Mouse (Mus musculus): ENCODE measurements around the gene Kansl2. TPM values are rescaled to one million over a fixed set of nuclear protein-coding genes. Genes with fewer than 3 reads are reported as not detected.
A peak's percentile ranks its signal among the peaks of the same experiment; 100 is the strongest.

Kansl2 gene
- 139 and 147 TPM in 2 replicates for polyA plus RNA-seq (2015; fragmentation: Nextera tagmentation; extraction: Ambion mirVana)

- Histone ChIP-seq H3K4me1 (peaks cover 13% of the 10 kb centered on the region), H3K9me3 (no peaks in the 10 kb centered on the region), H3K4me3 (peak within 1 kb of the TSS; percentile 82), H3K27me3 (no peaks in the 10 kb centered on the region), H3K9ac (peak within 1 kb of the TSS; percentile 90), H3K27ac (peak within 1 kb of the TSS; percentile 97), H3K4me2 (replicated peaks) (peak within 1 kb of the TSS; percentile 88), H3K36me3 (peaks cover 38% of the 10 kb centered on the region)
- peak; percentile 100 for ATAC-seq (ENCODE audit: low FRiP score, low read depth)
- WGBS = under 1% methylated on average over 69 of the region's 70 CpGs
Observed at GRCm38 (mm10) chr15:98533881-98534627, at the start of gene Kansl2. Gene Kansl2, minus strand, starts transcription at chr15:98534264.

- Histone ChIP-seq H3K4me3 (no peak overlapping the region), H3K9me3 (no peaks in the 10 kb centered on the region), H3K4me1 (no peaks in the 10 kb centered on the region), H3K36me3 (no peaks in the 10 kb centered on the region), H3K27ac (no peak overlapping the region), H3K9ac (peak overlapping the region; percentile 31; the same call in 1 of the 2 replicates), H3K4me2 (replicated peaks) (no peak overlapping the region), H3K27me3 (no peaks in the 10 kb centered on the region)
- 73% methylated on average over 8 of the region's 8 CpGs for WGBS
- no peak for ATAC-seq (ENCODE audit: low FRiP score, low read depth)
Observed at GRCm38 (mm10) chr15:98582996-98583395, 48.9 kb upstream of the Kansl2 start.

- Histone ChIP-seq H3K4me3 (no peak overlapping the region), H3K9ac (peak overlapping the region; percentile 31; the same call in 1 of the 2 replicates), H3K9me3 (no peaks in the 10 kb centered on the region), H3K27ac (no peak overlapping the region), H3K36me3 (no peaks in the 10 kb centered on the region), H3K27me3 (no peaks in the 10 kb centered on the region), H3K4me2 (replicated peaks) (no peak overlapping the region), H3K4me1 (no peaks in the 10 kb centered on the region)
- WGBS = 74% methylated on average over 8 of the region's 8 CpGs
- ATAC-seq (ENCODE audit: low FRiP score, low read depth) = no peak
Observed at GRCm38 (mm10) chr15:98582410-98582809, 48.3 kb upstream of the Kansl2 start.

GRCm38 (mm10) chr15:98579795-98580464 is 45.9 kb upstream of the Kansl2 start:
- 34% methylated on average over 5 of the region's 5 CpGs for WGBS

GRCm38 (mm10) chr15:98579310-98579709 is 45.2 kb upstream of the Kansl2 start:
- H3K27me3 ChIP-seq = no peaks in the 10 kb centered on the region
- no peak overlapping the region for H3K27ac ChIP-seq
- H3K4me2 ChIP-seq (replicated peaks) = no peak overlapping the region
- H3K4me1 ChIP-seq = no peaks in the 10 kb centered on the region
- no peaks in the 10 kb centered on the region for H3K9me3 ChIP-seq
- no peak for ATAC-seq (ENCODE audit: low FRiP score, low read depth)
- H3K36me3 ChIP-seq = no peaks in the 10 kb centered on the region
- no peak overlapping the region for H3K4me3 ChIP-seq
- no peak overlapping the region for H3K9ac ChIP-seq
- 93% methylated on average over 2 of the region's 2 CpGs for WGBS

More at GRCm38 (mm10) chr15:98579795-98580464, 45.9 kb upstream of the Kansl2 start:
- Histone ChIP-seq H3K27me3 (no peaks in the 10 kb centered on the region), H3K9ac (no peak overlapping the region), H3K4me1 (no peaks in the 10 kb centered on the region), H3K36me3 (no peaks in the 10 kb centered on the region), H3K4me3 (no peak overlapping the region), H3K4me2 (replicated peaks) (no peak overlapping the region), H3K9me3 (no peaks in the 10 kb centered on the region), H3K27ac (no peak overlapping the region)
- peak; percentile 59 for ATAC-seq (ENCODE audit: low FRiP score, low read depth)

- Histone ChIP-seq H3K27ac (no peak overlapping the region), H3K9ac (no peak overlapping the region), H3K36me3 (no peaks in the 10 kb centered on the region), H3K4me2 (replicated peaks) (no peak overlapping the region), H3K9me3 (no peaks in the 10 kb centered on the region), H3K4me3 (no peak overlapping the region), H3K27me3 (no peaks in the 10 kb centered on the region), H3K4me1 (peaks cover 7% of the 10 kb centered on the region)
- ATAC-seq (ENCODE audit: low FRiP score, low read depth) = no peak
- 76% methylated on average over 4 of the region's 4 CpGs for WGBS
Observed at GRCm38 (mm10) chr15:98573293-98573692, 39.2 kb upstream of the Kansl2 start.

- no peaks in the 10 kb centered on the region for H3K27me3 ChIP-seq
- no peak for ATAC-seq (ENCODE audit: low FRiP score, low read depth)
- WGBS = 80% methylated on average over 10 of the region's 10 CpGs
- H3K27ac ChIP-seq = no peak within 1 kb of the TSS
- H3K4me3 ChIP-seq = no peak within 1 kb of the TSS
- H3K9me3 ChIP-seq = no peaks in the 10 kb centered on the region
- H3K9ac ChIP-seq = no peak within 1 kb of the TSS
- H3K4me1 ChIP-seq = peaks cover 12% of the 10 kb centered on the region
- H3K4me2 ChIP-seq (replicated peaks) = no peak within 1 kb of the TSS
- H3K36me3 ChIP-seq = no peaks in the 10 kb centered on the region
Observed at GRCm38 (mm10) chr15:98570873-98571538, 36.9 kb upstream of the Kansl2 start, which contains the start of the genes Ccnt1 and 4930415O20Rik. Gene Ccnt1, minus strand, starts transcription at chr15:98570923. Gene 4930415O20Rik, plus strand, starts transcription at chr15:98571004.

- Histone ChIP-seq H3K36me3 (no peaks in the 10 kb centered on the region; the same call in 1 of the 2 replicates), H3K4me2 (replicated peaks) (no peak overlapping the region), H3K4me3 (no peak overlapping the region), H3K9ac (no peak overlapping the region), H3K27me3 (no peaks in the 10 kb centered on the region), H3K9me3 (no peaks in the 10 kb centered on the region), H3K4me1 (peaks cover 23% of the 10 kb centered on the region), H3K27ac (no peak overlapping the region)
- no peak for ATAC-seq (ENCODE audit: low FRiP score, low read depth)
- WGBS = 85% methylated on average over 4 of the region's 4 CpGs
Observed at GRCm38 (mm10) chr15:98569795-98570365, 35.8 kb upstream of the Kansl2 start.

GRCm38 (mm10) chr15:98569216-98569615 is 35.2 kb upstream of the Kansl2 start:
- Histone ChIP-seq H3K9ac (peak overlapping the region; percentile 91), H3K4me3 (peak overlapping the region; percentile 93), H3K27ac (no peak overlapping the region), H3K9me3 (no peaks in the 10 kb centered on the region), H3K4me2 (replicated peaks) (peak overlapping the region; percentile 88), H3K27me3 (no peaks in the 10 kb centered on the region), H3K4me1 (peaks cover 26% of the 10 kb centered on the region), H3K36me3 (no peaks in the 10 kb centered on the region; the same call in 1 of the 2 replicates)
- 67% methylated on average over 7 of the region's 7 CpGs for WGBS
- no peak for ATAC-seq (ENCODE audit: low FRiP score, low read depth)

GRCm38 (mm10) chr15:98568256-98569033 is 34.4 kb upstream of the Kansl2 start:
- peak overlapping the region; percentile 91 for H3K9ac ChIP-seq
- H3K4me1 ChIP-seq = peaks cover 26% of the 10 kb centered on the region
- H3K9me3 ChIP-seq = no peaks in the 10 kb centered on the region
- H3K27me3 ChIP-seq = no peaks in the 10 kb centered on the region
- WGBS = 3% methylated on average over 22 of the region's 22 CpGs
- H3K4me2 ChIP-seq (replicated peaks) = peak overlapping the region; percentile 88
- peaks cover 3% of the 10 kb centered on the region for H3K36me3 ChIP-seq
- peak overlapping the region; percentile 93 for H3K4me3 ChIP-seq
- peak overlapping the region; percentile 96 for H3K27ac ChIP-seq
- no peak for ATAC-seq (ENCODE audit: low FRiP score, low read depth)

Data from limb, embryonic 13.5 days (tissue).